Mouse (Mus musculus) CH12F3 (cell line): ENCODE results near the gene Lrfn2.

ENCODE experiments used
- in situ Hi-C: fragments of 300-500 bp; cut with MboI; formaldehyde crosslinking; loops from 2 replicates; pipeline ENCODE4 v1.14.3; 2020; ENCODE audit warnings: low sequenced_read_pairs

The Lrfn2 gene

DNA sequence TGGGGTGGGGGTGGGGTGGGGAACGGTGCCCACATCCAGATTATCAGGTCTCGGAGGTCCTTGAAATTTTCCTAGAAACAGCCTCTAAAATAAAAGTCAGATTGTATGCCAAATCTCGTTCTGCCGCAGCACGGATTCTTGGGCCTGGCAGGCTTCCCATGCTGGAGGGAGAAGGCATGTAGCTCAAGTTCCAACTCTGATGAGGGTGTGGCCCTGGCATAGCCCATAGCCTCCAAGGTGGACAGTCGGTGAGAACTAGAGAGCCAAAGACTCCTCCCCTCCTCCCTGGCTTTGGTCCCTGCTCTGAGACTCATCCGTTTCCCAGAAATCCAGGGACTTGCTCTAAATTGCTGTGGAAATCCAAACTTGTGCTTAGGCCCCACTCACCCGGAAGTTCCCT is 99.6 kb downstream of the Lrfn2 start:
- in situ Hi-C loops = no loop called here

DNA sequence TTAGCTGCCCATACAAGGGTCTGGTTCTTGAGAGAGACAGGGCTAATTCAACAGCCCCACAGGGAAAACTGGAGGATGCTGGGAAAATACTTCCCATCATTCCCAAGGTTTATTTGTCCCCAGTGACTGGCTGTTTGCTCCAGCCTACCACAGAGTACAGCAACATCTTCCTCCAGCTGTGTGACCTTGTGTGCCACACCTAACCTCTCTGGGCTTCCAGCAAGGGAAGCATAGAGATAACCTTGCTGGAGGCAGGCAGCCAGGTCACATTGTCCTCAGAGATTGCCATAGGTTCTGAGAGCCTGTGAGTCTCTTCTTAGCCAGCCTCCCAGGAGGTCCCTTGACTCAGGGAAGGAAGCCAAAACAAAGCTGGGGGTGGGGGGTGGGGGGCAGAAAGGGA is 101.1 kb downstream of the Lrfn2 start:
- in situ Hi-C loops = no loop called here

DNA sequence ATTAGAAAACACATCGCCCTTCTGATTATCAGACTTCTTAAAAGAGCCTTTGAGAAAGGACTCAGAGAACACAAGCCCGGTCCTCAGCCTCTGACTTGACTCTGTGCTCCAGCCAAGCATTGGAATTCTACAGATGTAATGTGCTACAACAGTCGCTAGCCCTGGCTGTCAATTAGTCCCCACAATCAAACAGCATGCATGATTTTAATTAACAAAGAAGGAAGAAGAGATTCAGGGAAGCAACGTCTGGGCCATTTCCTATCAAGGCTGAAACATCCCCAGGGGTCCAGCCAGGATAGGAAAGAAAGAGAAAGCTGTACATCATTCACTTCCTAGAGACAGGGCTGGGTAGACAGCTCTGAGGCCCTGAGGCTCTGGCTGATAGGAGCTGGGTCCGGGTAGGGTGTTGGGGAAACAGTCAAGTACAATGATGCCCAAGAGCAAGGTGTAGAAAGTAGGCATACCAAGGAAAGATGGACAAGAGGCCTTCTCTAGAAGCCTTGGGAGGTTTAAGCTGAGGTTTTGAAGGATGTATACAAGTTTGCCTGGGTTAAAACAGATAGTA is 101.6 kb downstream of the Lrfn2 start:
- in situ Hi-C loops = no loop called here

DNA sequence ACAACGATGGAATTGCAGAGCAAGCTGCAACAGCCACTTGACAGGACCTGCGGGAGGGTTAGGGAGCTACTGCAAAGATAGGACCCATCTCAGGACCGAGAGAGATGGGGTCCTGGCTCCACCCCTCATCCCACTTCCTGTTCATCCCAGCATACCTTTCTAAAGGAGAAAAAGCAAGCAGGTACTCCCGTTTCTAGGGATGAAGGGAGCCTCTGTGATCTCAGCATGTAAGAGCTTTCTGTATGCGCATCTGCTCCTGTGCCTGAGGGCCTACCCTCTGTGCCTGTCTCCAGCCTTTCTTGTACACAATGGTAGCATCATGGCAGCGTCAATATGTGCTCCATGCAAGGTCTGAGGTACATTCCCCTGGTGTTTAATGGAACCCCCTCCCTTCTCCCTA is 102.9 kb downstream of the Lrfn2 start:
- in situ Hi-C loops = no loop called here

DNA sequence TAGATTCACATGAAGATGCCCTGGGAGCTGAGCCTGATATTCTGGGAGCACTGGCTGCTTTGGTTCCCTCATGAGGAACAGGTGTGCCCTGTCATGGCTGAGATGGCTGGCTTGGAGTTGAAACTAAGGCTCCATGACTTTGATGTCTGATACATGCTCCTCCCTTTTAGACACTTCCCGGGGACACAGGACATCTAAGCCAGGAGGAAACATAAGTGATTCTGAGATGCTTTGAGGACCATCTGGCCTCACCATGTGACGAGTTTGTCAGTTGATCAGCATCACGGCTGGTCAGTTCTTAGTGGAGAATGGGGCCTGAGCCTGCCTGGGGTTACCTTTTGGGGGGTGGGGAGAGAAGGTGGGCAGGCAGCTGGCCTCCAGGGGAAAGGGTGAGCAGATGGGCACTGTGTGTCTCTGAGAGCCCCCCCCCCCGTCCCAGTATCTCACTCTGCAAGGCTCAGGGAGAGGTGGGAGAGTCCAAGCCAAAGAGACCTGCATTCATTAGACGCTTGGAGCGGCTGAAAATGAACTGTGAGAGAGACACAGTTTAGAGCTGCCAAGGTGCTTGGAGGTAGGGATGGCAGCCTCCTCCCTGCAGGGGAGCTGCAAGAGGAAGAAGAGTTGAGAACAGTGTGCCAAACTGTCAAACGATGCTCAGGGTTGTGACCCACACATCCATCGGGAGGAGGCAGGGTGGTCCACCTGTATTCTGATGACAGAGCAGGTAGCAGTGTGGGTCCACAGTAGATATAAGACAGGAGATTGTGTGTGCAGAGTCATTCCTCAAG is 105.2 kb downstream of the Lrfn2 start:
- in situ Hi-C loops = no loop called here

DNA sequence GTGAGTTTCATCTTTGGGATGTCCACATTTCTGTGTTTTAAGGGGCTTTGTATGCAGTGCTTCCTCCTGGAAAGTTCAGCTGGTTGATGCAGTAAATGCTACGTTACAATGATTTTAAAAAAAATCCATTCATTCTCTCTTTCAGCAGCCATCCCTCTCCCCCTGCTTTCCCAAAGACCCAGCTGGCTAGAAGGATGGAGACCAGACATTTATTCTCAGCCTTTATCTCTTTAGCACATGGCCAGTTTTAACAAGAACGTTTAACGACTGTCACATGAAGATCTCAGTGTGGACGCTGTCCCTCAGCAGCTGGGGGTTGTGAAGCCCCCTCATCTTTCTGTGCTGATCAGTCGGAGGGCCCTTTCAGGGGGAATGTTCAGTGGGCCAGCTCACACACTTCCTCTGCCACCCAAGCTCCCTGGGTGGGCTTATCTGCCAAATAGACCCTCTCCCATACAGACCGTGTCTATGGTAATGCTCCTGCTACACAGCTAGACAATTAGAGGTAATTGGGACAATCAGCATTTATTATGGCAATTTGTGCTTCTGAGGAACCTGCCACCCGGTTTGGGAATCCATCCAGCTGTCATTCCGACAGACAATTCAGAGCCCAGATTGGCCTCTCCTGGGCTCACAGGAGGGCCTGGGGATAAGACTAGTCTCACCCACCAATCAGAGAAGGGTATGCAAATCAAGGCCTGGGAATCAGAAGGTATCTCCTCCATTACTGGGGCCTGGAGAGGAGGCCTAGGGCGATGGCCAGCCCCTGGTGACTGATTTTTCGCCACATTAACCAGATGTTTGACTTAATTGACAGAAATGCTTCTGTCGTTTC is 111.8 kb downstream of the Lrfn2 start:
- in situ Hi-C loops = no loop called here

DNA sequence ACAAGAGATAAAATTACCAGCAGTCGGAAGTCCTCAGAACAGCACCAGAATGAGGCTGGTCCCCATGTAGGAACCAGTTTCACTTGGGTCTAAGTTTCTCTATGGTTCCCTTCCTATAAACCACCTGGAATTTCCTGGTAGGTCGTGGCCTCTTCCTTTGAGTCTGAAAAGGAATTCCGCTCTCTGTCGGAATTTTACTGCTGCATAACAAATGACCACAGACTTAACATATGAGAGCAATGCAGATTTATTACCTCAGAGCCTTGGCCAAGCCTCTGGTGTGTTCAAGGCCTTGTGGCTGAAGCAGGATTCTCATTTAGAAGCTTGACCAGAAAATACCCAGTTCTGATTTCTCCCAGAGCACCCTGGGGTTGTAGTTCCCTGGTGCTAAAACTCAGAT is 115.7 kb downstream of the Lrfn2 start:
- in situ Hi-C loops = no loop called here

DNA sequence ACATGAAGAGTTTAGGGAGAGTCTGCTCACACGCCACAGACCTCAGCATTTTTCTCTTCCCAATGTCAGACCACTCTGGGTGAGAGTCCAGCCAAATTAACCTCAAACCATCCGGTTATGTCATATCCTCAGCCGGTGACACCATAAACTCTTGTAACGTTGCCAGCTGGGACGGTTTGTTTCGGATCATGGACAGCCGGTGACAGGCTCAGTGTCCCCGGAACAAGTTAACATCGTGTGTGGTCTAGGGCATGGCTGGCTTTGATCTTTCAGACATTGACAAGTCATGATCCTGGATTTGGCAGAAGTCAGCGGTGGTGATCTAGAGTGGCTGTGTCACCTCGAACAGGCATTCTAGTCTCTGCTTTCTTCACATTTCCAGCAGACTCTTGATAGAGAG is 119.1 kb downstream of the Lrfn2 start:
- in situ Hi-C loops = no loop called here

DNA sequence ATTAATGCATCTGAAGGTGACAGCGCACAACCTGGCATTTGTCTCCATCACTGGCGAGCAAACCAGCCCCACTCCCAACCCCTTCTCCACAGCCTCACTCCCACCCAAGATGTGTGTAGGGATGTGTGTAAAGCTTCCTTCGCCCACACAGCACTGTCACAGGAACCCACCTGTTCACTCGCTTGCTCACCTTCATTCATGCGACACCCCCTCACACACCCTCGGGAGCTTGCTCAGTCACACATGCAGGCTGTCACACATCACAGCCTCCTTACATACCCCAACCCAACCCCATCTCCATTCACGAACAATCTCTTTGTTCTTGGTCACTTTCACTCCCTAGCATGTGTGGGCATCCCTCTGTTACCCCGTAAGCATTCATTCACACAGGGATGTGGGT is 129.0 kb downstream of the Lrfn2 start:
- in situ Hi-C loops = no loop called here

DNA sequence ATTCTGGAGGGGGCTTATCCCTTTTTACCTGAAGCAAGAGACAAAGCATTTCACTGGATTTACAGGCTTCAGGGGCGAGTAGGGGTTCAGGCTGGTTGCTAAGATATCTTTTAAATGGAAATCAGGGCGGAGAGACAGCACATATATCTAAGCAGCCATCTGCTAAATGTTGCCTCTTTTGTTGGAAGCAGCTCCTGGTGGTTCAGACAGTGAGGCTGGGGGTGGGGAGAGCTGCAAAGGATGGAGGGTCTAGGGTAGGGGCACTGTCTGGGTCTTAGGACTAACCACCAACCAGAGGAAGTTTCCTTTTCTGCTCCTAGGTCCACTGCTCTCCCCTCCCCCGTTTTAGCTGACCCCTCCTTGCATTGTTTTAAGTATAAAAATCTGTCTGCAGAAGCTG is 131.6 kb downstream of the Lrfn2 start:
- in situ Hi-C loops = no loop called here

DNA sequence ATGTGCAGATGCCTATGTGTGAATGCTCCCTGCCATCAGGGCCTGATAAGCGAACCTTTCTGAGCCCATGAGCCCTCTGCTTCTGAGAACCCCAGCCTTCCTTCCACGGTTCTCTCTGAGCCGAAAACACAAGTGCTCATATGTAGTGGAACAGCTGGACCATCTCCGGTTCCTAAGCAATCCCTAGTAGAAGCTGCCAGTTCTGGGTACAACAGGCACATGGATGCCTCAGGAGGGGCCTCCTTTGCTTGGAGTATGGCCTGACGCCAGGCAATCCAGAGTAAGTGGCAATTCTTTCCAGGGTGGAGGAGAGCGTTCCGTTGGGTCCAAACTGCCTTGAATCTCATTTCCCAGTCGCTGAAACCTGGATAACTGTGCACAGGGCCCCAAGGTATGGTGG is 132.3 kb downstream of the Lrfn2 start:
- in situ Hi-C loops = no loop called here

DNA sequence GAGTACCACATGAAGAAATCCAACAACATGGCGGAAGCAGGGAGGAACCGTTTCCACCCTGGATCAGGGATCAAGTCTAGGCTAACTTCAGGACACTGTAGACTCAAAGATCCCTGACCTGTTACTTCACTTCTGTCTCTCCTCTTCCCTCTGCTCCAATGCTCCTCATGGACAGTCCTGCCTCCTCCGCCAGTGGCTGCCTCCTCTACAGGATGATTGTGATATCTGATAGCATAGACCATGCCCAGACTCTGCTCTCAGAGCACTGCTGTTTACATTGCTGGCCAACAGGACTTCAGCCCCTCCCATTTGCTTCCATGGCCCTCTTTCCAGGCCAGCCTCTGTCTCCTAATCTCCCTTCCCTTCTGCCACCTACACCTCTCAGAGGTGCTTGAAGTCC is 132.9 kb downstream of the Lrfn2 start:
- in situ Hi-C loops = no loop called here

DNA sequence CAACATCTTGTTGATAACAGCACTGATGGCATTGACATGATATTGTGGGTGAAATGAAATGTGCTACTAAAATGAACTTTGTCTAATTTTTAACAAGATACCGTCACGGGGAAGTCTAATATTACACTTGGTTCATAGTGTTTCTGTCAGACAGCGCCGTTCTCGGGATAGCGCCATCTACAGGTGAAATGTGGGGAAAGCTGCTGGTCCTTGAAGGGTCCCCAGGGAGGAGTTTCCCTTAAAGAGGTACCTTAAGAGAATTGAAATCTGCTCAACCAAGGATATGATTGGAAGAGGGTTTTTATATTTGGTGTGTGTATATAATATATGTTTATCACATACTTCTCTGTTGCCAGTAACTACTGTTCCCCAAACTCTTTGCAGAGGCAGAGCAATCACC is 134.6 kb downstream of the Lrfn2 start:
- in situ Hi-C loops = no loop called here

DNA sequence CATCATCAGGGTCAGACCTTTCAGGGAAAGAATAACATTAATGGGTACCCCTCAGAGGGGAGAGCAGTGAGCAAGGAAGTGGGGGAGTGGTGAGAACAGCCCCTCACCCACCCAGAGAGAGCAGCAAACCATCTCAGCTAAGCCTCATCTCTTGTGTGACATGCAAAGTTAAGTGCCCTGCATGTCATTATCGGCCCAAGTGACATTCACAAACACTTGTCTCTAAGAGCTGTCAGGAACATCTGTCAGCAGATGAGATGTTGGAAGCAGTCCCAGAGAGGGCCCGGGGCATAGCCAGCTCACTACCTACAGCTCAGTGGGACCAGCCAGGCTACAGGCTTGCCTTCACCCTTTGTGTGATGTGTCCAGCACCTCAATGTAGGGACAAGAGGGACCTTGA is 146.0 kb downstream of the Lrfn2 start:
- in situ Hi-C loops = no loop called here

DNA sequence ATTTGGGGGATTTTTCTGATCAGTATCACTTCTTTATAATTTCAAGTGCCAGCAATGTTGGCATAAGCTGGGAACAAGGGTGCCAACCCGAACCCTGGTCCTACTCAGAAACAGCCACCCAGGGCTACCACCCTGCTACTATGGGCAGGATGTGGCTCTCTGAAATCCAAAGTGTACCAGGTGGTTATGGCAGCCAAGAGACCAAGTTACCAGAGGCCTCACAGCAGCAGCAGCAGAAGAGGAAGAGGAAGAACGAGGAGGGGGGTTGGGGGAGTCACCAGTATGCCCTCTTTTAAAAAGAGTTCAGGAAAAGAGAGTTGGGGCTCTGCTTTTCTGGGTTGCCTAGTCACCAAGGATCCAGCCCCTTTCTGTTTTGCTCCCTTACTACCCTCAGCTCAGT is 147.5 kb downstream of the Lrfn2 start:
- in situ Hi-C loops = no loop called here

DNA sequence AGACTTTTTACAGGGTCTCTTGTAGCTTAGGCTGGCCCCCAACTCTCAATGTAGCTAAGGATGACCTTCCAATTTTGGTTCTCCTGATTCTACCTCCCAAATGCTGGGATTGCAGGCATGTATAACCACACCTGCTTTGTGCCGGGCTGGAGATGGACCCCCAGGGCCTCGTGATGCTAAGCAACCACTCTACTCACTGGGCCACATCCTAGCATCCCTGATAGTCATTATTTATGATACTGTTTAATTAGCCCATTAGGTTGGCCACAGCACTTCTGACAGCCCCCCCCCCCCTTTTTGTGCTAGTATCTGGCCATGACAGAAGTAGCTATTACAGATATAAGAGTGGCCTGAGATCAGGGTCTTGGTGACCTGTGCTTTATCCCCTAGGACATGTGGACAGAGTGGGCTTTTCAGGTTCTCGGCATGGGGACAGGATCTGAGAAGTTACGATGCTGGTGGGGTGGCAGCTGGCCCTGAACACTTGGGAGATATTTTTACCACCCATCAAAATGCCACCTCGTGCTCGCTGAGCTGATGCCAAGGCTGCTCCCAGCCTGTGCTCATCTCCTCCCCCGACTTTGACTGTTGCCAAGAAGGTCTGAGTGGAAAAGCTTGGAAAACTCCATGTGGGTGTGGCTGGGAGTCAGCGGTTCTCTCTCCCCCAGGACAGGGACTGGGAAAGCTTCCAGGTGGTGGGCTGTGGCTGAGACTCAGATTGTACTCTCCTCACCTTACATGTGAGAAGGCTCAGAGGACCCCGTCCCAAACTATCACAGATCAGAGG is 151.6 kb downstream of the Lrfn2 start:
- in situ Hi-C loops = no loop called here

DNA sequence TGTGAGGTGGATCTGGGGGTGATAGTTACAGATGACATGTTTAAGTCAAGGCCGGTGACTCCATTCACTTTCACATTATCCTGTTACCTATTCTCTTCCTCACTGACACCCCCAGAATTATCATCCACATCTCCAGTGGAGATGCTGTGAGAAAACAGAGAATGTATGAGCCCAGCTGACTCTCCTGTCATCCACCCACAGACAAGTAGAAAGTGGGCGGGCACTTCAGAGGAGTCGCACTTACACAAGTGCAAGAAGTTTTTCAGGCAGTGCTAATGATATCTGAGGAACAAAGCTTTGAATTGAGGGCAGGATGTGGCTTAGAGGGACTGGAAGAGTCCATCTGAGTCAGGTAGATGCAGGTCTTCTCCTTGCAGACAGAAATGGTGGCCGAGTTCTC is 152.9 kb downstream of the Lrfn2 start:
- in situ Hi-C loops = no loop called here

DNA sequence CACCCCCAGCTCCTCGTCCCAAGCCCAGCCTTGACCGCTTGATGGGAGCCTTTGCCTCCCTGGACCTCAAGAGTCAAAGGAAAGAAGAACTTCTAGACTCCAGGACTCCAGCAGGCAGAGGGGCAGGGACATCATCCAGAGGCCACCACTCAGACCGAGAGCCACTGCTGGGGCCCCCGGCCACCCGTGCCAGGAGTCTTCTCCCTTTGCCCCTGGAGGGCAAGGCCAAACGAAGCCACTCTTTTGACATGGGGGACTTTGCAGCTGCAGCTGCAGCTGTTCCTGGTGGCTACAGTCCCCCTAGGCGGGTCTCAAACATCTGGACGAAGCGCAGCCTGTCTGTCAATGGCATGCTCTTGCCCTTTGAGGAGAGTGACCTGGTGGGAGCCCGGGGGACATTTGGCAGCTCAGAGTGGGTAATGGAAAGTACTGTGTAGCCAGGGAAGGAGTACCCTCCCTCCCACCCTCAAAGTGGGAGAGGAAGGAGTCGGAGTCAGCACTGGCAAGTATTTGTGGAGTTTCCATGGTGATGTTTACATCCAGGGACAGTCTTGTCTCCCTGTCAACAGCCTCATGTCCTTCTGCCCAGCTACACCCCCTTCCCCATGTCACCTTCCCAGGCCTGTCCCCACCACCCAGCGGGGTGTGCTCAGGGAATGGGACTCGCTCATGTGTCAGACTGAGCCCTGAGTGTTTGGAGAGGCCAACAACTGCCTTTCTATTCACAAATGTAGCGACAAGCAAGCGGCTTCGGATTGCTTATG is 164.8 kb downstream of the Lrfn2 start:
- in situ Hi-C loops = no loop called here

DNA sequence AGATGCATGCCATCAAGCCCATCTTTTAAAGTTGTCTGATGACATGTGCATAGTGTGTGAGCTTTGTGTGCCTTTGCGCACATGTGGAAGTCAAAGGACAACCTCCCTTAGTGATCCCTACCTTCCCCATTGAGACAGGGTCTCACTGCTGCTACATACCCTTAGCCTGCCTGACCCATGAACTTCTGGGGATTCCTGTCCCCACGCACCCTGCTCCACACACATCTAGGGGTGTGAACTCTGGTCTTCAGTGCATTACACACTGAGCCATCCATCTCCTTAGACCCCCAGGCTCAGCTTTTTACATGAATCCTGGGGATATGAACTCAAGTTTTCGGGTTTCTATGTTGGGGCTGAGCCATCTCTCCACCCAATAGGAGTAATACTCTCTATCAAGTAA is 179.2 kb downstream of the Lrfn2 start:
- in situ Hi-C loops = no loop called here

DNA sequence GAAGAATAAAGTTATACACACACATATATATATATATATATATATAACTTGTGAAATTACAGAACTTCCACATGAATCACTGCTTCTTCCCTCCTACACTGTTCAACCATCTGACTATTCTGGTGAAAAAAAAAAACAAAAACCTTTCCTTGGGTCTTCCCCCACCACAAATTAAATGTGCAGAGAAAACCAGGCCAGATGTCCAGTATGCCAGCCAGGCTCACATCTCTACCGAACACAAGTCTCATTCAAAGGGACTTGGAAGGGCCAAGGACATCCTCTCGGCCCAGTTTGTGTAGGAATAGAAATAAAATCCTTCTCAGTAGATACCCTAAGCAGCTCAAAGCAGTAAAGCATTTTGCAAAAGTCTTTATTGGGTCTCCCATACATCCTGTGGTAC is 179.7 kb downstream of the Lrfn2 start:
- in situ Hi-C loops = no loop called here

DNA sequence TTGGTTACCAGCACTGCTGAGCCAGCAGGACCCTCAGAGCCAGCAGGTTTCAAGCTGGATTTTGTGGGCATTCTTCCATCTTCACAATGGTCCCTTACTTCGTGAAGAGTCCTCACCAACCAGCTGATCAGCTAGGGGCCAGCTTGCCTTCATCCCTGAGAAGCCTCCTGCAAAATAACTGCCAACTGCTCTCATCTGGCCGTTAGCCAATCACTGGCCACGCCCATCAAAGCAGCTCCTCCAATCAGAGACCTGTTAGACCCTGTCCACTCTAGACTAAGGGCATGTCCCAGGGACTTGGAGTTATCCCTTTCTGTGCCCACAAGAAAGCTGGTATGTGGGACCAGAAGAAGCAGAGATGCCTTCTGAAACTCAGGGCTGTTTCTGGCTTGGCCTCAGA is 181.2 kb downstream of the Lrfn2 start:
- in situ Hi-C loops = no loop called here
